Mouse (Mus musculus) heart, adult 8-10 months (tissue): Measurements from ENCODE around the gene Kcnma1. TPM values are rescaled to one million over a fixed set of nuclear protein-coding genes. Genes with fewer than 3 reads are reported as not detected.
A peak's percentile ranks its signal among the peaks of the same experiment; 100 is the strongest.

Experiments
- DNase-seq: peaks from one replicate; pipeline ENCODE4 v3.0.0; 2022; ENCODE audit warnings: low spot score
- total RNA-seq, 4 experiments: library from RNA; stranded (reverse); gene quantifications; 2 replicates each; pipeline ENCODE4 v1.2.4; 2022

The Kcnma1 gene
- total RNA-seq, 4 experiments from 2014 or later = 0.63 to 1.4 (median 0.88) TPM

- no peak for DNase-seq
These were observed 47.8 kb downstream of the Kcnma1 start for GRCm38 (mm10) chr14:23966471-23966870.

DNA sequence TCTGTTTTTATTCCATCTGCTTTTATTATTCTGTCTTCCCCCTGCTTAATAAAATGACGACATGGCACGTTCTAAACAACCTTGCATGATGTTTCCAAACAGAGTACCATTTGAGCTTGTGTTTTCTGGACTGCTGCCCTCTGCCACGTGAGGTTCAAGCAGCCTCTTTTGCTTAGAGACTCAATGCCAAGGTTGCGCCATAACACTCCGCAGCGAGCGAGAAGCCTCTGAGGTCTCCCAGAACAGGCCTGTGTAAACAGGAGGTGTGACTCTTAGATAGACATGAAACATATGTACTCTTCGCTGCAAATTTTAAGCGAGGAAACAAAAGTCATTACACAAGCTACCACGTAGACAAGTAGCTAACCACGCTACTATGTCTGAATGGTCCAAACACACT is 55.2 kb downstream of the Kcnma1 start:
- DNase-seq = no peak

GRCm38 (mm10) chr14:23957270-23957669 is 57.0 kb downstream of the Kcnma1 start:
- DNase-seq = no peak

DNA sequence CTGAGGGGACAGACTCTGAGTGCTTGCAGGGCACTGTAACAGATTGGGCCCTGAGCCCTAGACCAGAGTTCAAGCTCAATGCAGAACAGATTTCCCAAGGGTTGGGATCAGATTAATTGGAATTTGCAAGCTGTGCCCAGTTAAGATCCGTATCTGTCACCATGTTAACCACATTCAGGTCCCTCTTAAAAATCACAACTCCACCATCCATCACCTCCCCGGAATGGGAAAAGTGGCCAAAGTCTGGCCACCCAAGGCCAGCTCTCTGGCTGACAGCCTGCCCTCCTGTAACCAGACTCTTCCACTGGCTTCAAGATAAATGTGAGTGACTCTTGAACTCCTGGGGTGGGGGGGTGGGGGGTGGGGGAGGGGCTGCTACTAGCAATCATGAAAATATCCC is 70.4 kb downstream of the Kcnma1 start:
- no peak for DNase-seq

DNA sequence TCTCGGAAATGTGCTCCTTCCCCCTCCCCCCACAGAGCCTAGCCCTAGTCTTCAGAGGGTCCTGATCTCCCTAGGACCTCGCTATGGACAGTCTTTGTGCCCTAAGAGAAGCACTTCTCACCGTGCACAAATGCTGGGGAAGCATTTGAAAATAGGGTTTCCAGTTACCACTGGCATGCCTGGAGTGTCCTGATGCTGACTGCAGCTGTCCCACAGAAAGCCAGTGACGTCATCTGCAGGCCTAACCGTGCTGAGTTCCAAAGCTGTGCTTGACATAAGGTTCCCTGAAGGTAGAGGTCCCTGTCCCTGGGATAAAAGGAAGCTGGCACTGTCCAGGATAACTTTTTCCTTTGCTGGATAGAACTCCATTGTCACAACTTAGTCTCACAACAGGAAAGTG is 71.1 kb downstream of the Kcnma1 start:
- DNase-seq = no peak

DNA sequence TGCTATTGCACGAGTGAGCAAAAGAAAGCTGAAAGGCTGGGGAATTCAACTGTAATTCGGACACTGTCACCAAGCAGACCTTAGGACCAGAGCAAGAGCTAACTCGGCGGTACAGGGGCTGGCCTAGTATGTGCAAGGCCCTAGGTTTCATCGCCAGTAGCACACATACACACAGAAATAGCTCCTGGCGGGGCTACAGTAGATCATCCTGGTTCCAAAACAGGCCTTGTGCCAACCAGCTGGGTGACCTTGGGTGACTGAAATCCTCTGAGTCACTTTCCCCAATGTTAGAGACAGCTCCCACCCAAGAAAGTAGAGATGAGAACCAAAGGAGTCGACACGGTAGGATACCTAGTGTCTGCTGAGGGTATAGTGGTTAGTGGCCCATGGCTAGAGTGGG is 72.2 kb downstream of the Kcnma1 start:
- peak; percentile 43 for DNase-seq

DNA sequence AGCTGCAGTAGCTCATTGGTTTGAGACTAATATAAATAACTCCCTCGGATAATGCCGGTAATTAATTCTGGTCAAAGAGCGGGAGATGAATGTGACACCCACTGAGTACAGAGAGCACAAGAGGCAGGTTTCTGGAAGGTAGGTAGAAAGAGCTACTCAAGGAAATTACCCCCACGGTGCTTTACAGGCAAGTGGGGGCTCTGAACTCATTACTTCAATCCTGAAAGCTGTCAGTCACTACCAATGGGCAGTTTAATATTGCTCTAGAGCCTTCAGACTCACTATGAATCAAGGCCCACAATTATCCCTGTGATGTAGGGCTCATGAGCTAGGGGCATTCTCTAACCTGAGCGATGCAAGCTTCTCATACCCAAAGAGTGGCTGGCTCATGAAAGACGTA is 79.3 kb downstream of the Kcnma1 start:
- DNase-seq = no peak

GRCm38 (mm10) chr14:23931671-23932071 is 82.6 kb downstream of the Kcnma1 start:
- DNase-seq = no peak

DNA sequence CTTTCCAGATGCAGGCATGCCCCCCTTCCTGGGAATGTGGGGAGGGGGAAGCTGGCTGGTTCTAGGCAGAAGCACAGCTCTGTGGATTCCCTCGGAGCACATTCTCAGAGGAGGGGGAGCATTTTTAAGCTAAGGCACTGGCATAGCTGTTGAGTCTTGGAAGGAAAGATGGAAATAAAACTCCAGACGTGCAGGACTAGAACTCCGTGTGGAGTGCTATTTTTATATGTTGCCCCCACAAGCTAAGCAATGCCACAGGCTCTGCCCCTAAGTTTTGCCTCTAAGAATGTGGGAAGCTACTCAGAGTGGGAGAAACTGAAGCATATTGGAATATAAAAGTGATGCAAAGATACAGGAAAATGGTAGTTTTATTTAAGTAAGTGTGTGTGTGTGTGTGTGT is 85.1 kb downstream of the Kcnma1 start:
- no peak for DNase-seq

- DNase-seq = no peak
These were observed 90.9 kb downstream of the Kcnma1 start for GRCm38 (mm10) chr14:23923356-23923755.

- no peak for DNase-seq
These were observed 91.5 kb downstream of the Kcnma1 start for GRCm38 (mm10) chr14:23922755-23923154.

- DNase-seq = no peak
These were observed 103.1 kb downstream of the Kcnma1 start for GRCm38 (mm10) chr14:23911108-23911629.

DNA sequence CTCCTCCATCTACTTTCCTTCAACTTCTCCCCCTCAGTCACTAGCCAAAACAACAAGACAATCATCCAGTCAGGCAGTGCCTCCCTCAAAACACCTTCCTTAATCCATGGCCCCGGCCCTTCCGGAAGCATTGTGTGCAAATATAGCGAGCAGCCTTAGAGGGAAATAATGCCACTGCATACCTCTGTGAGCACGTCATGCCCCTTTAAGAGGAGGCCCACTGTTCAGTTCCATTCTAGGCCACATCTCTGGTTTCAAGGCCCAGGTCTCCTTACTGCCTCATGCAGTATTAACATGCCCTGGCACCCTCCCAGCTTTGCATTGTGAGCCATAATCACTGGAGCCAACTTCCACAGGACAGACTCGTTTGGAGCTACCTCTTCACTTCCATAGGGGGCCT is 105.7 kb downstream of the Kcnma1 start:
- DNase-seq = no peak

DNA sequence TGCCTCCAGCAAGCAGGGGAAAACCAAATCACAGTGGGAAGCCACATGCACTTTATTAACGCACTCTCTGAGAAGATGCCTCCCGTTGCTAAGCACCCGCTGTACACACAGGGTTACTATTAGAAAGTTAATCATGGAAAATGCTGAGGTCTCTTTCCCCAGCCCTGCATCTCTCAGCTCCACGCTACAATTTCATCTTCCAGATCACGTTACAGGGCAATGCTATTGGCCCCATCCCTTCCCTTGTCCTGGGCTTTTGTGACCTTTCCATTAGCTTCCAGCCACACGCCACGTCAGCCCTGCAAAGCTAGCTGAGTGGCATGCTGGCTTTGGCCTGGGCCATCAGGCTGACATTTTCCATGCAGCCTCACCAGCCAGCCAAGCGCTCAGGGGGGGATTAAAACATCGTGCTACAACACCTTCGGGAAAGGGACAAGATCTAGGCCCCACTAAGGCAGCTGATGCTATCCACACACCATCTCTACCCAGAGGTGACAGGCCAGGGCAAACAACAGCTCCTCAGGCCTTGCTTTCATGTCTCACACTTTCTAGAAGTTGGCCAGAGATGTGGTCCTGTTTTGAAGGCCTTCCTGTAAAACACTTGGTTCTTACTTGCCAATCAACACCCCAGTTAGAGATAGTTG is 111.5 kb downstream of the Kcnma1 start:
- DNase-seq = no peak

- DNase-seq = no peak
These were observed 114.8 kb downstream of the Kcnma1 start for GRCm38 (mm10) chr14:23899462-23899861.

DNA sequence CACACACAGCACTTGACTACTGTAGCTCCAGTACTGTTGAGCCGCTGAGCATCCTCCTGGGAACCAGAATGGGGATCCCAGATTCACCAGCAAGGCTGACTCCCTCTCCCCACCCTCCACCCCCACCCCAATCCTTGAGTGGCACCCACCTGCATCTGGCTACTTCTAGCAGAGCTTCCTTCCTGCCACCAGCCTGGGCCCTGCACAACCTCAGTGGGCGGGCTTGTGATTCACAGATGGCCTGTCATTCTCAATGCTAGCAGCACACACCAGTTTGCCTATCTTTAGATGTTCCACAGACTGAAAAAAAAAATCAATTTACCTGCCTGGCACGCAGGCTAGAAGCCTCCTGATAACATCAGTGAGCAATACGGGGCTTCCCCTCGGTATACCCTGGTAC is 116.5 kb downstream of the Kcnma1 start:
- no peak for DNase-seq

DNA sequence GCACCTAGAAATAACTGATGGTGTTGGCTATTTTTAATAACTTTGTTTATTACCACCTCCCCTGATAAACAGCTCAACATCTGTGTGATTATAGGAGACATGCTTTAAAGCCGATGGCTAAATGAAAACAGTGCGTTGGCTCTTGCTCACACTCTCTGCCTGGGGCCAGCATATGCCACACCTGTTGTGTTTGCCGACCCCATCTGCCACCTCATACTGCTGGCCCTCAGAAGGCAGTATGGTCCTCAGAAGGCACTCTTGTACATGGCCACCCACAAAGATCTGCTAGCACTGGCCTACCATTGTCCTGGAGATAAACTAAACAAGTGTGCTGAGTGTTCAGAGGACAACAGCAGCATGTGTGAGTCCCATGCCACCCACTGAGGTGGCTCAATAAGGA is 118.3 kb downstream of the Kcnma1 start:
- no peak for DNase-seq

DNA sequence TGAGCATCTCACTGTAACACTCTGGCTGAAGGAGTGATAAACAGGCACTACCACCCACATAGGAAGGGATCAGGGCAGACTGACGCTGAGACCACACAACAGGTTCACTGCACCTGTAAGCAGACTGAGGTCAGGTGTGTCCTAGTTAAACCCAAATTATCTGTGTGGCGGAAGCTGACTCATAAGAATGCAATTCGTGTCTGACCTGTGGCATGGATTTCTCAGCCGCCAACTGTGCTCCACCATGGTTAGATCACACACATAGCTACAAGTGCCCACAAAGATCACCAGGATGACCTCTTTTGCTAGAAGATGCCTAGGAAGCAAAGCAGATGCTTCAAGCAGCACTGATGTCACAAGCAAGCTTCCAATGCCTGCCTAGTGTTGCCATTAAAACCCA is 128.2 kb downstream of the Kcnma1 start:
- DNase-seq = no peak

DNA sequence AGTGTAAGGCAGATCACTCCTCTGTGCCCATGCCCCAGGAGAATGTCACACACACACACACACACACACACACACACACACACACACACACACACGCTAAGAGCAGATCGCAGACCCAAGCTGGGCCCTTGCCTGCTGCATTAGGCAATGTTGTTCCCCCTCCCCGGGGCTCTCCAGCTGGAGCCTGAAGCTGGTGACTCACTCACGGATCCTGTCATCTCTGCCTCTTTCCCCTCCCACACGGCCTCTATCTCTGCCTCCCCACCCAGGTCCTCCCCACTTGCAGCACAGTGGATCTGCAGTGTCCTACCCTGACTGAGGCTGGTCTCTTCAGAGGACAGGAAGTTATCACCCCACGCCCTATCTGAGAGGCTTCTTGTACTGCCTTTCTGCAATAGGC is 128.8 kb downstream of the Kcnma1 start:
- peak; percentile 19 for DNase-seq

DNA sequence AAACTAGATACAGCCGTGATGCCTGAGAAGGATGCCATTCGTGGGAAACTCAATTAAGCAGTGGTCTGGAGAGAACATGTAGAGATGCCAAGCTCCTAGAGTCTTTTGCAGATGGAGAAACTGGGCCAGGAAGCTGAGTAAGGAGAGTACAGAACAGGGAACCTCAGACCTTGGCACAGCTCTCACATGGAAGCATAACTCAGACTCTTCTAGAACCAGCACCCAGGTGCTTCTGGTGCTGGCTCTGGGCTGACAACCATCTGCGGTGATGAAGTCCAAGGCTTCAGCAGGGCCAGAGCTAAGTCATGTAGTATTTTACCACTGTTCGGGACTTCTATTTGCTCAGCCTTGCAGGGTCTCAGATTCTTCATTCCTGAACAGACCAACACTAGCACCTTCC is 129.2 kb downstream of the Kcnma1 start:
- no peak for DNase-seq

DNA sequence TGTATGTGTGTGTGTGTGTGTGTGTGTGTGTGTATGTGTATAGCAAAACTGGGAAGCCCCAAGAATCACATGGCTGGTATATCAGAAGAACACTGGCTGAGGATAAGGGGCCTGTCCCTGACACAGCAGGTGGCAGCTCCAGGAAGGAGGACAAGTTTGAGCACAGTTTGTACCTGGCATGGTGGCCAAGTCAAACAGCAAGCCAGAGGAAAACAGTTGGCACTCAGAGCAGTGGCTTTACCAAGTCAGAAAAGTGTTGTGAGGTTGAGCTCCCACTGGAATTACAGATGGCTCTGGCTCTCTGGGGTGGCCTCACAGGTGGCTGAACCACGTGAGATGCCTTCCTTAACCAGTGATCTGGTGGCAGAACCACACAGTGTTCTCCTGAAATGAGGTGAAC is 132.3 kb downstream of the Kcnma1 start:
- DNase-seq = peak; percentile 17

DNA sequence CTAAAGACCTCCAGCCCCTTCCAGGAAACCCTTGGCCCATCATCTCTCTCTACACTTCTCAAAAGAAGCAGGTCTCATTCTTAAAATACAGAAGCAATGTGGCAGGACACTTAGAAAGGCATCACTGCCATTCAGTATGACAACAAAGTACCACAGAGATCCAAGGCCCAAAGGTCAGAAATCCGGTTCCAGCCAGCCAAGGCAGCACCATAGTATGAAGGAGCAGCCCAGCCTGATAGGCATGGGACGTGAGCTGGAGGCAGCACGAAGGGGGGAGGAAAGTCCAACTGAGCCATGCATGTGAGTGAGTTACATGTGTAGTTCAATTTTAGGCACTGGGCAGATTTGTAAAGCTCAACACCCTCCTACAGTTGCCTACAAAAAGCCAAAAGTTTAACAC is 135.0 kb downstream of the Kcnma1 start:
- no peak for DNase-seq

DNA sequence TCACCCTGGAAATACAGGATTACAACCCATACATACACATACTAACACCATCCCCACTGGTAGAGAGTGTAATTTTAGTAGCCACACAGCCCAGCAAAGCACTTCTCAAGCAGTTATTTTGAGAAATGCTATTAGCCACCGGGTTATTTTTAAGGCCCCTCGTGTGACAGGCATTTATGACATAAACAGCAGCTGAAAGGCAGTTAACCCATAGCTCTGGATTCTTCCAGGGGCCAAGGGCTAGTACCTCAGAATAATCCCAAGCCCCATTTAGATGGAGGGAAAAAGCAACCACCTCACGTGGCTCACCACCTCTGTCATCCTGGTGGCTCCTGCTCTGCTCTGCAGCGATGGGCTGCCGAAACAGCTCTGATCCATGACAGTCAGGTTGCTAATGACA is 136.7 kb downstream of the Kcnma1 start:
- DNase-seq = peak; percentile 10

DNA sequence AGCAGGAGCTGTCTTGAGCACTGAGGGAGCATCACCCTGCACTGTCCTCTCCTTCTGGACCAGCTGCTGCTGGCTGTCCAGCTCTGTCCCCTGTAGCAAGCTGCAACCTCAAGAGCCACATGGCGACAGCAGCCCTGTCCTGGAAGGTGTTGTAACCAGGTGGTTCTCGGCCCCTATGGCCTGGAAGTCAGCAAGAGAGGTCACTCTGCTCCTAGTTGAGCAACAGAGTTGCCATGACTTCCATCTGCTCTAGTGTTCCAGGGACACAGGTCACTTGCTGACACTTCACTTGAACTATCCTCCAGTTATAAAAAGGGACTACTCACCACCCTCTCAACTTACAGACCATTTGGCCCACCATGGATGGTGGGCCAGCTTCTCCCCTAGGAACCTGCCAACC is 139.7 kb downstream of the Kcnma1 start:
- no peak for DNase-seq
